Mouse (Mus musculus) hindbrain, postnatal 0 days (tissue): ENCODE results near the gene Gpld1. TPM values are rescaled to one million over a fixed set of nuclear protein-coding genes. Genes with fewer than 3 reads are reported as not detected.
"Not testable (repeated sequence)": the region's sequence is repeated elsewhere in the genome, so short reads cannot be mapped to it uniquely, and the experiment has no call there.

ENCODE experiments used
- ATAC-seq: fragments of 200-750 bp; cut with Nextera tagmentation; 2 replicates; pipeline ENCODE4 v1.8.0; 2017; ENCODE audit warnings: mild to moderate bottlenecking, moderate TSS enrichment, moderate library complexity
- DNase-seq: peaks from one replicate; pipeline ENCODE4 v3.0.0-alpha.2; 2015; ENCODE audit warnings: low spot score
- H3K27ac ChIP-seq: fragments of 300-500 bp; sonication (generic); 2 replicates; pipeline ENCODE4 v1.5.1; 2014; ENCODE audit warnings: mild to moderate bottlenecking
- H3K27me3 ChIP-seq: fragments of 300-500 bp; sonication (generic); 2 replicates; pipeline ENCODE4 v1.6.1; 2014; ENCODE audit warnings: low read length, mixed read lengths; ENCODE audit not compliant: insufficient read depth
- H3K36me3 ChIP-seq: fragments of 300-500 bp; sonication (generic); 2 replicates; pipeline ENCODE4 v1.6.1; 2014; ENCODE audit warnings: low read length, mixed read lengths; ENCODE audit not compliant: insufficient read depth
- H3K4me1 ChIP-seq: fragments of 300-500 bp; sonication (generic); 2 replicates; pipeline ENCODE4 v1.6.1; 2014; ENCODE audit warnings: antibody characterized with exemption, low read length, mixed read lengths; ENCODE audit not compliant: insufficient read depth
- H3K4me2 ChIP-seq: fragments of 300-500 bp; sonication (generic); 2 replicates; pipeline ENCODE4 v1.6.1; 2014; ENCODE audit warnings: low read depth, mild to moderate bottlenecking, low read length, moderate library complexity, mixed read lengths
- H3K4me3 ChIP-seq: fragments of 300-500 bp; sonication (generic); 2 replicates; pipeline ENCODE4 v1.5.1; 2014; ENCODE audit warnings: low read length
- H3K9ac ChIP-seq: fragments of 300-500 bp; sonication (generic); replicated peaks from 2 replicates; pipeline ENCODE4 v1.6.1; 2014; ENCODE audit warnings: mild to moderate bottlenecking, low read length, moderate library complexity, mixed read lengths
- H3K9me3 ChIP-seq: fragments of 300-500 bp; sonication (generic); 2 replicates; pipeline ENCODE4 v1.6.1; 2016; ENCODE audit warnings: low read length, mixed read lengths
- CTCF ChIP-seq: IDR thresholded peaks from 2 replicates; pipeline ENCODE4 v1.5.1; 2016; ENCODE audit warnings: antibody characterized with exemption, control low read depth, low read depth
- WGBS: fragments of 180-500 bp; shearing (Covaris S2); extraction: QIAGEN DNeasy Blood & Tissue Kit; methylation state at CpG from one replicate; pipeline ENCODE4 v1.1.7; 2014; 5-methylcytosine and 5-hydroxymethylcytosine counted together
- polyA plus RNA-seq: library from polyadenylated mRNA; unstranded; fragments of >200 nt; fragmentation: Nextera tagmentation; extraction: Ambion mirVana; gene quantifications from 2 replicates; pipeline ENCODE4 v1.2.1, GENCODE M21; 2015
- total RNA-seq: library from RNA; depleted of rRNA; stranded (reverse); fragments of >200 nt; gene quantifications from 2 replicates; pipeline ENCODE4 v1.2.3, GENCODE M21; 2014

Gene Gpld1
- total and polyA plus RNA-seq, 2 experiments from 2014 or later = 3.3 to 8.4 TPM

- no peak overlapping the region for H3K4me3 ChIP-seq
- DNase-seq (no peak), ATAC-seq (no peak)
- no peaks in the 10 kb centered on the region for H3K9me3 ChIP-seq
- no peak overlapping the region for H3K9ac ChIP-seq
- no peaks in the 10 kb centered on the region for H3K4me1 ChIP-seq
- H3K36me3 ChIP-seq = no peaks in the 10 kb centered on the region
- WGBS = 92% methylated on average over 11 of the region's 11 CpGs
- H3K27ac ChIP-seq = no peak overlapping the region
- H3K27me3 ChIP-seq = no peaks in the 10 kb centered on the region
- no peak overlapping the region for H3K4me2 ChIP-seq
- TF ChIP-seq CTCF = no peak
Measured at GRCm38 (mm10) chr13:24958671-24959070, 15.7 kb downstream of the Gpld1 start.

DNA sequence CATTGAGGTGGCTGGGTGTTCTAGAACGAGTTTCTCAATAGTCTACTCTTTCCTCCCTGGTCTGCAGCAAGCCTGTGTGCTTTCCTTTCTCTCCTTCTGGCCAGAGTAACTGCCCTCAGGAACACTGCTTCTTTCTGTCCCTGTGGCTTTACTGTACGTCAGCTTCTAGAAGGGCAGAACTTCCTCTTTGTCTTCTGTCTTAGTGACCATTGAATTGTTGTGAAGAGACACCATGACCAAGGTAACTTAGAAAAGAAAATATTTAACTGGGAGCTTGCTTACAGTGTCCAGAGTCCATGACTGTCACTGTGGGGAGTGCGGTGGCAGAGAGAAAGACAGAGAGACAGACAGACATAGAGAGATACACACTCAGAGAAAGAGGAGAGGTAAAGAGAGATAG lies 17.1 kb downstream of the Gpld1 start:
- H3K27me3 ChIP-seq = no peaks in the 10 kb centered on the region
- no peak overlapping the region for H3K4me2 ChIP-seq
- no peaks in the 10 kb centered on the region for H3K9me3 ChIP-seq
- TF ChIP-seq CTCF = no peak
- ATAC-seq = no peak
- DNase-seq = no peak
- 77% methylated on average over 3 of the region's 3 CpGs for WGBS
- no peak overlapping the region for H3K27ac ChIP-seq
- no peaks in the 10 kb centered on the region for H3K36me3 ChIP-seq
- H3K4me3 ChIP-seq = no peak overlapping the region
- no peaks in the 10 kb centered on the region for H3K4me1 ChIP-seq
- no peak overlapping the region for H3K9ac ChIP-seq

- ATAC-seq (no peak), DNase-seq (no peak)
- no peak overlapping the region for H3K4me3 ChIP-seq
- no peak overlapping the region for H3K9ac ChIP-seq
- TF ChIP-seq CTCF = no peak
- no peak overlapping the region for H3K27ac ChIP-seq
- H3K4me2 ChIP-seq = no peak overlapping the region
- H3K9me3 ChIP-seq = no peaks in the 10 kb centered on the region
- H3K27me3 ChIP-seq = no peaks in the 10 kb centered on the region
- no peaks in the 10 kb centered on the region for H3K36me3 ChIP-seq
- WGBS = 86% methylated on average over 8 of the region's 8 CpGs
- H3K4me1 ChIP-seq = peaks cover 4% of the 10 kb centered on the region; the same call in 1 of the 2 replicates
Measured at GRCm38 (mm10) chr13:24962119-24962518, 19.2 kb downstream of the Gpld1 start.

GRCm38 (mm10) chr13:24965130-24965845 lies 22.3 kb downstream of the Gpld1 start:
- Histone ChIP-seq H3K4me1 (peaks cover 4% of the 10 kb centered on the region; the same call in 1 of the 2 replicates), H3K9me3 (no peaks in the 10 kb centered on the region), H3K4me2 (peak overlapping the region; percentile 52), H3K4me3 (peak overlapping the region; percentile 29), H3K36me3 (no peaks in the 10 kb centered on the region), H3K27me3 (no peaks in the 10 kb centered on the region), H3K27ac (peak overlapping the region; percentile 64; the same call in 1 of the 2 replicates), H3K9ac (peak overlapping the region; percentile 33; the same call in 1 of the 2 replicates)
- 18% methylated on average over 15 of the region's 15 CpGs for WGBS
- ATAC-seq = peak; percentile 85
- TF ChIP-seq CTCF = no peak
- peak; percentile 42 for DNase-seq

- peak overlapping the region; percentile 33; the same call in 1 of the 2 replicates for H3K9ac ChIP-seq
- peak overlapping the region; percentile 64; the same call in 1 of the 2 replicates for H3K27ac ChIP-seq
- DNase-seq (no peak), ATAC-seq (peak; percentile 66)
- H3K4me3 ChIP-seq = peak overlapping the region; percentile 29
- 38% methylated on average over 5 of the region's 5 CpGs for WGBS
- H3K36me3 ChIP-seq = no peaks in the 10 kb centered on the region
- H3K27me3 ChIP-seq = no peaks in the 10 kb centered on the region
- H3K9me3 ChIP-seq = no peaks in the 10 kb centered on the region
- H3K4me2 ChIP-seq = peak overlapping the region; percentile 52
- no peak for TF ChIP-seq CTCF
- H3K4me1 ChIP-seq = peaks cover 4% of the 10 kb centered on the region; the same call in 1 of the 2 replicates
Measured at GRCm38 (mm10) chr13:24965846-24966201, 22.9 kb downstream of the Gpld1 start.

DNA sequence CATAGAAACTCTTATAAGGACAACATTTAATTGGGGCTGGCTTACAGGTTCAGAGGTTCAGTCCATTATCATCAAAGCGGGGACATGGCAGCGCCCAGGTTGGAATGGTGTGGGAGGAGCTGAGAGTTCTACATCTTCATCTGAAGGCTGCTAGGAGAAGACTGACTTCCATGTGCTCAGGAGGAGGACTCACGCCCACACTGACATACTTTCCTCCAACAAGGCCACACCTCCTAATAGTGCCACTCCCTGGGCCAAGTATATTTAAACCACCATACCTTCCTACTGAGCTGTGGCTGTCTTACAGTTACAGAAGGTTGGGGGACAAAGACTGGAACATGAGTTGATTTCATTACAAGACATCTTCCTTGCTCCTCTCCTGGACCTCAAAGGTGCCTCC lies 28.8 kb downstream of the Gpld1 start:
- 89% methylated on average over 3 of the region's 3 CpGs for WGBS
- H3K27me3 ChIP-seq, H3K9me3 ChIP-seq, H3K4me3 ChIP-seq, H3K4me2 ChIP-seq, DNase-seq, H3K4me1 ChIP-seq, ATAC-seq, H3K9ac ChIP-seq, H3K27ac ChIP-seq, H3K36me3 ChIP-seq: not testable (repeated sequence)

DNA sequence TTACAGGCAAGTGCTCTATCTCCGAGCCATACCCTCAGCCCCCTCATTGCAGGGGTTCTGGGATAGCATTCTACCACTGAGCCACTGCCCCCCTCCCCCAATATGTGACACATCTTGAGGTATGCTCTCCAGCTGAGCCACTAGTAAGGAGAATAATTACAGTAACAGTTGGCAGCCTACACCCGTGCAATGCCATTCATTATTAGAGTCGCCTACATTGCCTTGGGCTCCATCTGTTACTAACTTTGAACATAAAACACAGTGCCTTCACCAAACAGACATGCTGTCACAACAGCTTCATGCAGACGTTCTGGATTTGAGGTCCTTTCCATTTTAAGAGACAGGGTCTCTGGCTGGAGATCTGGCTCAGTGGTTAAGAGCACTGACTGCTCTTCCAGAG lies 33.4 kb downstream of the Gpld1 start:
- no peaks in the 10 kb centered on the region for H3K9me3 ChIP-seq
- ATAC-seq = peak; percentile 42; the same call in 1 of the 2 replicates
- TF ChIP-seq CTCF = no peak
- no peaks in the 10 kb centered on the region for H3K36me3 ChIP-seq
- no peak overlapping the region for H3K27ac ChIP-seq
- WGBS = 49% methylated on average over 4 of the region's 4 CpGs
- no peak overlapping the region for H3K9ac ChIP-seq
- H3K4me1 ChIP-seq = no peaks in the 10 kb centered on the region
- no peak overlapping the region for H3K4me2 ChIP-seq
- H3K4me3 ChIP-seq = no peak overlapping the region
- no peak for DNase-seq
- H3K27me3 ChIP-seq = no peaks in the 10 kb centered on the region
